Mouse (Mus musculus) lung, postnatal 0 days (tissue): Measurements from ENCODE around the gene Sash1.

ENCODE experiments used
- CTCF ChIP-seq: IDR thresholded peaks from 2 replicates; pipeline ENCODE4 v1.5.1; 2016; ENCODE audit warnings: antibody characterized with exemption, mild to moderate bottlenecking
- EP300 ChIP-seq: IDR thresholded peaks from 2 replicates; pipeline ENCODE4 v1.6.1; 2016; ENCODE audit warnings: antibody characterized with exemption, mild to moderate bottlenecking, control low read depth

DNA sequence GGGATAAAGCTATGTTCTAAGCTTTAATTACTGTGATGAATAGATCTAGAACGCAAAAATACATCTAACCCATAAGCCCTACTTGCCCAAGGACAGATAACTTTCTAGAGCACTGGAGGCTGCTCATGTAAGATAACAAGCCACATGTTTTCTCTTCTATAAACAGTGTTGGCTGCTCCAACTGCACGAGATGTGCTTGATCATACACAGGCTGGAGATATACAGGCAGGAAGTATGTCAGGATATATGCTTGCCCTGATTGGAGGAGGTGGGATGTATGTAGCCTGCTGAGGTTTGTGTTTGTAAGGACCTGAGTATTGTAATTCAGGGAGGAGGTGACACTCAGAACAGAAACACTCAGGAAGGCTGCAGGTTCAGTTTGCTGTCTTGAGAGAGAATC lies 31.9 kb upstream of the Sash1 start:
- no peak for TF ChIP-seq CTCF
- no peak for TF ChIP-seq EP300
